In genomic region chr1:157068316-157068715, GRCm38 (mm10) we compare ENCODE assay signal across 36 mouse cellular contexts. TPM values are rescaled to one million over a fixed set of nuclear protein-coding genes. Genes with fewer than 3 reads are reported as not detected.
"Had no signal": no experiment of that assay in that cellular context is flagged by ENCODE, and none has a peak within 500 bp of the region (broad histone marks: within the 10 kb centered on the region; RNA-seq: fewer than 3 reads in every experiment).

No protein-coding gene starts in this region.

- H3K9me3 ChIP-seq: embryonic facial prominence, embryonic 10.5 days; embryonic facial prominence, embryonic 12.5 days; embryonic facial prominence, embryonic 13.5 days; embryonic facial prominence, embryonic 15.5 days; forebrain, embryonic 12.5 days; forebrain, embryonic 13.5 days; forebrain, embryonic 15.5 days had no signal

- H3K4me3 ChIP-seq: embryonic facial prominence, embryonic 10.5 days; embryonic facial prominence, embryonic 12.5 days; embryonic facial prominence, embryonic 13.5 days; embryonic facial prominence, embryonic 15.5 days; erythroblast, embryonic 14.5 days; forebrain, embryonic 10.5 days; forebrain, embryonic 12.5 days; forebrain, embryonic 13.5 days; forebrain, embryonic 15.5 days; gastrocnemius, adult 2 months; heart, adult 2 months had no signal

- H3K27me3 ChIP-seq: embryonic facial prominence, embryonic 12.5 days; embryonic facial prominence, embryonic 13.5 days; embryonic facial prominence, embryonic 15.5 days; forebrain, embryonic 13.5 days; forebrain, embryonic 15.5 days had no signal

- H3K36me3 ChIP-seq: embryonic facial prominence, embryonic 10.5 days; embryonic facial prominence, embryonic 12.5 days; embryonic facial prominence, embryonic 13.5 days; embryonic facial prominence, embryonic 15.5 days; forebrain, embryonic 10.5 days; forebrain, embryonic 12.5 days; forebrain, embryonic 15.5 days had no signal

- ATAC-seq: forebrain, embryonic 13.5 days; forebrain, embryonic 14.5 days; forebrain, embryonic 15.5 days; forebrain, embryonic 16.5 days; forebrain, postnatal 0 days had no signal

- H3K4me2 ChIP-seq: embryonic facial prominence, embryonic 12.5 days; embryonic facial prominence, embryonic 13.5 days; embryonic facial prominence, embryonic 15.5 days; forebrain, embryonic 12.5 days; forebrain, embryonic 13.5 days; forebrain, embryonic 15.5 days had no signal

- H3K9ac ChIP-seq: embryonic facial prominence, embryonic 12.5 days; embryonic facial prominence, embryonic 13.5 days; embryonic facial prominence, embryonic 15.5 days; forebrain, embryonic 12.5 days; forebrain, embryonic 13.5 days; forebrain, embryonic 15.5 days; forebrain, postnatal 0 days had no signal

- H3K27ac ChIP-seq: embryonic facial prominence, embryonic 10.5 days; embryonic facial prominence, embryonic 12.5 days; embryonic facial prominence, embryonic 13.5 days; embryonic facial prominence, embryonic 15.5 days; forebrain, embryonic 10.5 days; forebrain, embryonic 12.5 days; forebrain, embryonic 13.5 days; forebrain, embryonic 15.5 days; gastrocnemius, adult 2 months; heart, adult 2 months had no signal

- DNase-seq: cerebellum, adult 8-10 months; cerebellum, adult 9-10 months; cerebellum, adult 9-11 months; cerebellum, postnatal 10 days; cerebellum, postnatal 14 days; cerebellum, postnatal 25 days; cerebellum, postnatal 36 days; embryo, embryonic 11 days; forebrain, postnatal 0 days; gastrocnemius, adult 2 months; gastrocnemius, postnatal 10 days; gastrocnemius, postnatal 14 days; gastrocnemius, postnatal 25 days; gastrocnemius, postnatal 36 days; heart, adult 11 months; heart, adult 18-20 months; heart, adult 2 months had no signal

RNA-seq across cellular contexts. Expression of gene Tex35, which starts 40.2 kb away (rescaled TPM):
- total RNA-seq: common myeloid progenitor, adult 5-6 weeks; forebrain, postnatal 0 days; gastrocnemius, adult 18-20 months; gastrocnemius, adult 2 months; gastrocnemius, adult 8-10 months; gastrocnemius, postnatal 10 days; gastrocnemius, postnatal 14 days; gastrocnemius, postnatal 25 days; gastrocnemius, postnatal 36 days; granulocyte monocyte progenitor cell, adult 5-6 weeks; heart, adult 18-20 months; heart, adult 2 months had no signal
- polyA plus RNA-seq: cortical plate, adult 2 months; embryonic facial prominence, embryonic 10.5 days; embryonic facial prominence, embryonic 11.5 days; embryonic facial prominence, embryonic 12.5 days; embryonic facial prominence, embryonic 13.5 days; embryonic facial prominence, embryonic 14.5 days; embryonic facial prominence, embryonic 15.5 days; erythroblast, embryonic 14.5 days; forebrain, embryonic 10.5 days; forebrain, embryonic 11.5 days; forebrain, embryonic 12.5 days; forebrain, embryonic 13.5 days; forebrain, embryonic 14.5 days; forebrain, embryonic 15.5 days; forebrain, embryonic 16.5 days; forebrain, postnatal 0 days; heart, adult 2 months had no signal
